Mouse (Mus musculus): ENCODE results near the gene Slc39a13. TPM values are rescaled to one million over a fixed set of nuclear protein-coding genes. Genes with fewer than 3 reads are reported as not detected.
"Not testable (repeated sequence)": the region's sequence is repeated elsewhere in the genome, so short reads cannot be mapped to it uniquely, and the experiment has no call there.

The Slc39a13 gene
- total RNA-seq, 2 experiments from 2014 or later, result 24.2 to 31.9 TPM

- DNase-seq, result peak; percentile 62 to 80
Observed at GRCm38 (mm10) chr2:91065544-91065943, 4.7 kb downstream of the Slc39a13 start.

GRCm38 (mm10) chr2:91064211-91064610, 6.0 kb downstream of the Slc39a13 start:
- no peak for DNase-seq

- DNase-seq, result no peak
Observed at GRCm38 (mm10) chr2:91062779-91063606, 7.2 kb downstream of the Slc39a13 start.

- no peak for DNase-seq
Observed at GRCm38 (mm10) chr2:91061849-91062481, 8.3 kb downstream of the Slc39a13 start.

- DNase-seq, result peak in 1 of 2 experiments; percentile 39
Observed at GRCm38 (mm10) chr2:91060544-91061355, 9.5 kb downstream of the Slc39a13 start.

GRCm38 (mm10) chr2:91059376-91059775, 10.8 kb downstream of the Slc39a13 start:
- no peak for DNase-seq

GRCm38 (mm10) chr2:91058435-91058834, 11.8 kb downstream of the Slc39a13 start:
- DNase-seq, result no peak

- DNase-seq, result peak; percentile 99
Observed at GRCm38 (mm10) chr2:91053934-91054382, 16.3 kb downstream of the Slc39a13 start, which contains the start of gene Psmc3. Psmc3 (plus strand) TSS chr2:91054009.

- no peak for DNase-seq
Observed at GRCm38 (mm10) chr2:91053181-91053933, 16.9 kb downstream of the Slc39a13 start.

- no peak for DNase-seq
Observed at GRCm38 (mm10) chr2:91052752-91053151, 17.5 kb downstream of the Slc39a13 start.

- DNase-seq, result no peak
Observed at GRCm38 (mm10) chr2:91051917-91052316, 18.3 kb downstream of the Slc39a13 start.

- DNase-seq, result no peak
Observed at GRCm38 (mm10) chr2:91047359-91047758, 22.9 kb downstream of the Slc39a13 start.

GRCm38 (mm10) chr2:91045805-91046204, 24.4 kb downstream of the Slc39a13 start:
- not testable (repeated sequence) for DNase-seq

- DNase-seq, result no peak
Observed at GRCm38 (mm10) chr2:91044727-91045126, 25.5 kb downstream of the Slc39a13 start.

GRCm38 (mm10) chr2:91042651-91043398, 27.4 kb downstream of the Slc39a13 start:
- DNase-seq, result no peak

- no peak for DNase-seq
Observed at GRCm38 (mm10) chr2:91041786-91042185, 28.4 kb downstream of the Slc39a13 start.

GRCm38 (mm10) chr2:91035385-91035784, 34.8 kb downstream of the Slc39a13 start, which contains the start of gene Rapsn:
Rapsn (plus strand) TSS chr2:91035620.
- peak; percentile 75 to 82 for DNase-seq

GRCm38 (mm10) chr2:91033000-91033399, 37.2 kb downstream of the Slc39a13 start:
- DNase-seq, result no peak

- DNase-seq, result no peak
Observed at GRCm38 (mm10) chr2:91031216-91031615, 39.0 kb downstream of the Slc39a13 start.

GRCm38 (mm10) chr2:91027391-91028214, 42.6 kb downstream of the Slc39a13 start:
- peak in 1 of 2 experiments; percentile 29 for DNase-seq

Measured in adrenal gland, postnatal 36 days (tissue).